Mouse (Mus musculus): ENCODE results near the gene Hectd4.
A peak's percentile ranks its signal among the peaks of the same experiment; 100 is the strongest.
"Not testable (repeated sequence)": the region's sequence is repeated elsewhere in the genome, so short reads cannot be mapped to it uniquely, and the experiment has no call there.

Gene Hectd4

DNA sequence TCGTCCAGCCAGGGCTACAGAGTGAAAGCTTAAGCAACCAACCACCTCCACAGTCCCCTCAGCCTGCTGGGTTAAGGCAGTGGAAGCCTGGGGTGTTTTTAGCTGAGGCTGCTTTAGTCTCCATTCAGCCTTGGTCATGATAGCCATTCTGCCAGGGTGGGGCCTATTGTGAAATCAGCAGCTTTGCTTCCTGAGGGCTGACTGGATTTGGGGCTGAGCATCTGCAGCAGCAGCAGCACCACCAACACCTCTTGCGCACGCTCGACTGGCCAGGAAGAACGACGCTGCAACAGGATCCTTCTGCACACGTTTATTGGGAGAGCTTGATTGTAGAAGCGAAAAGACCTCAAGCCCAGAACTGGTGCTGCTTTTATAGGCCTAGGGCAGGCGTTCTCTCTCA lies 63.0 kb downstream of the Hectd4 start:
- DNase-seq (ENCODE audit: low read depth, low spot score): no peak

DNA sequence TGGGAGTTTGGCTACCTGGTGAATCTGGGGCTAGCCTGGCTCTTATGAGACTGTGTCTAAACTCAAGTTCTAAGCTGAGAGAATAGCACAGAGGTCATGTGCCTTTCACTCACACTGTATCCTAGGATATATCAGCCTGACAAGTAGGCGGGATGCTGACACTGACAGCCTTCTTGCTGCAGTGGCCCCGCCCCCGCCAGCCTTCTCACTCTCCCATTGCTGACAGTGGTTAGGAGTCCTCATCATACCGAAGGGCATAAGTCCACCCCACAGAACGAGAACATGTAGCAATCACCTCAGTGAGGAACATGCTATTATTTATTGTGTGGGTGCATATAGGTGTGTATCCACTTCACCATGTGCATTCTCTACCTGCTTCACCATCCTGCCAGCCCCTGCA lies 64.8 kb downstream of the Hectd4 start:
- no peak for DNase-seq (ENCODE audit: low read depth, low spot score)

DNA sequence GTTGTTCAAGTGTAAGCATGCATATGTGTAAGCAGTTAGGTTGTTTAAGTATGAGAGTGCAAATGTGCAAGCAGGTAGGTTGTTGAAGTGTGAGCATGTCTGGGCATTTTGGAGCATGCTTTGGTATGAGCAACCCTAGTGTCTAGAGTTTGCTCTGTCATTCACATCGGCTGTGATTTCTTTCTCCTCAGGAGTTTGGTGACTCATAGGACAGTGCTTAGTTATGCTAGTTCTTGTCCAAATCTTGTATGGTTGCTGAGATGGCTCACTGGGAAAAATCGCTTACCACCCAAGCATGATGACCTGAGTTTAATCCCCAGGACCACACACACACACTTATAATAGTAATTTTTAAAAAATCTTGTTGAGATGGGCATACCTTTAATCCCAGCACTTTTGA lies 67.2 kb downstream of the Hectd4 start:
- no peak for DNase-seq (ENCODE audit: low read depth, low spot score)

DNA sequence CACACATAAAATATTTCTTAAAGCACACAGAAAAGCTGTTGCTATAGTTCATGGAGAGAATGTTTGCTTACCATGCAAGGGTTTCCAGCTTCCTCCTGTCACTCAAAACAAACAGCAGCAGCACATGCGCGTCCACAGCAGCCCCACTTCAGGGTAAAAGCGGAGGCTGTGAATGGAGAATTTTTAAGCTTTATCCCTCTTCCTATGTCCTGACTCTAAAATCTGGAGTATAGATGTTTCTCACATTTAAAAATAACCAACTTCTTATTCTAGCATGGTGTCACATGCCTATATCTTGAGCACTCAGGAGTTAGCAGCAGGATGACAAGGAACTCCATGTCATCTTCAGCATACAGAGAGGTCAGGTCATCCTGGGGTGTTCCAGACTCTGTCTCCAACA lies 70.3 kb downstream of the Hectd4 start:
- DNase-seq (ENCODE audit: low read depth, low spot score): no peak

DNA sequence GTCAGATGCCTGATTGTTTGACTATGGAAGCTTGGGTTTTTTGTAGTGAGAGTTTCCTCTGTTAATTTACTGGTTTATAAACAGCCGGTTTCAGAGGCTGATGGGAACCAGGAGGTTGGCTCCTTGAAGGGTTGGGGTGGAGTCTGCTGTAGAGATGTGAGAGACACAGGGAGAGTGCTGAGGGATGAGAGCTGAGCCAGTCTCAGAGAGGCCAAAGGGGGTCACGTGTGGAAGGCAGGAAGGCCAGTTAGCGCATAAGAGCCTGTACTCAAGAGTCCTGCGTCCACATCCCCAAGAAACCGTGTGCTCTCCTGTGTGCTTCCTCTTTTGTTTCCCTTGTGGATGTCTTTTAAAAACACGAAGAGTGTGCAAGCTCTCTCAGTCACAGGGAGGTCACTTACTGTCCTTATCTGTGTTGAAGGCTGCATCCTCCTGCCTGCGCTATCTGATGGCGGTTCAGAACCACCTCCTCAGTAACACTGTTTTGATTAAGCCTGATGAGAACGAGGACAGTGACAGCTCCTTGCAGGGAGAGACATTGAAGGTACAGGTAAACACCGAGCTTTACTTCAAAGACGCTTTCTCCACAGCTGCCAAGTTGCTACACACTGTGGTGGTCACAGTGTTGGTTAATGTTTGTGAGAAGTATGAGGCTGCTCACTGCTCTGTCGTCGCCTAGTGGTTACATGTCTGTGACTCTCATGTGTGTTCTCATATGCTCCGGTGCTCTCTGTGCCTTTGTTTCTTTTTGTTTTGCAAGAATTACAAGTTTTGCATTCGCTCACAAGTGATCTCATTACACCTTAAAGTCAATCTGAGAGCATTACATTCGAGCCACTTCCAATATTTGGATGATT lies 72.5 kb downstream of the Hectd4 start:
- no peak for DNase-seq (ENCODE audit: low read depth, low spot score)

DNA sequence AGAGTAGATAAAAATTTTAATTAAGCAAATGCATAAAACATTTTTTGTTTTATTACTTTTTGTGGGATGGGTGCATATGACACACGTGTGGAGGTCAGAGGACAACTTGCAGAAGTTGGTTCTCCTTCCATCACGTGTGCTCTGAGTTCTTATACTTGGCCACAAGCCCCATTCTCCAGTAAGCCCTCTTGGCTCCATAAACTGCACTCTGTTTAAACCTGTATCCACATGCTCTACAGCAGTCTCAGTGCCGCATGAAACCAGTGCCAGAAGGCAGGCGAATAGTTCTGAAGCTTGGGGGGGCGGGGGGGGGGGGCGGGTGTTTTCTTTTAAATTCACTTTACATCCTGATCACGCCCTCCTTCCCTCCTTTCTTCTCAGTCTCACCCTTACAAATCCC lies 85.0 kb downstream of the Hectd4 start:
- no peak for DNase-seq (ENCODE audit: low read depth, low spot score)

DNA sequence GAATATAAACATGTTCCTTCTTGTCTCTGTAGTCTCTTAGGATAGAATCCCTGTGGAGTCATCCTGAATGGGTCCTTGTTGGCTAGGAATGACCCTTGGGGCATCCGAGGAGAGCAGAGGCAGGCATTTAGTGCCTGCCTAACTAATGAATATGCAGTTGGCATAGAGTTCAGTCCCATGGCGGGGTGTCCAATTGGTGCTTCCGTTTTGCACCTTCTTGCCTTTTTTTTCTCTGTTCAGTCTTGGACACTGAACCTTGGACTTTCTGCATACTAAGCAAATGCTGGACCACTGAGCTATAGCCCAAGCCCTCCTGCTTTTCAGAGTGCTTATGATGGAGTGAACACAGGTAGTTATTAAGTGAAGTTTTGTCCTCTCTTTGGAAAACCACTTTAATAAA lies 87.6 kb downstream of the Hectd4 start:
- DNase-seq (ENCODE audit: low read depth, low spot score): no peak

DNA sequence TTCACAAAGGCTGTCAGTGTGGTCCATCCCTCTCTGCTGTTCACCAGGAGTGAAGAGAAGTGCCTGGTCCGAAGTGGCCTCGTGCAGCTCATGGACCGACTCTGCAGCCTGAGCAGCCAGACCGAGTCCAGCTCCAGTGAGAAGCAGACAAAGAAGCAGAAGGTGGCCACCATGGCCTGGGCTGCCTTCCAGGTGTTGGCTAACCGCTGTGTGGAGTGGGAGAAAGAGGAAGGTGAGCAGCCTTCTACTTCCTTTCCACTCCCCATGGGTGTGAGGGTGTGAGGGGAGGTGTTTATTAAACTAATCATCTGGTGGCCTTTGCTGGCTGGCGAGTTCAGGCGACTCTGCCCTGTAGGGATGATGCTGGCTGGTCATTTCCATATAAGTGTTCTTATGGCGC lies 91.6 kb downstream of the Hectd4 start:
- no peak for DNase-seq (ENCODE audit: low read depth, low spot score)

DNA sequence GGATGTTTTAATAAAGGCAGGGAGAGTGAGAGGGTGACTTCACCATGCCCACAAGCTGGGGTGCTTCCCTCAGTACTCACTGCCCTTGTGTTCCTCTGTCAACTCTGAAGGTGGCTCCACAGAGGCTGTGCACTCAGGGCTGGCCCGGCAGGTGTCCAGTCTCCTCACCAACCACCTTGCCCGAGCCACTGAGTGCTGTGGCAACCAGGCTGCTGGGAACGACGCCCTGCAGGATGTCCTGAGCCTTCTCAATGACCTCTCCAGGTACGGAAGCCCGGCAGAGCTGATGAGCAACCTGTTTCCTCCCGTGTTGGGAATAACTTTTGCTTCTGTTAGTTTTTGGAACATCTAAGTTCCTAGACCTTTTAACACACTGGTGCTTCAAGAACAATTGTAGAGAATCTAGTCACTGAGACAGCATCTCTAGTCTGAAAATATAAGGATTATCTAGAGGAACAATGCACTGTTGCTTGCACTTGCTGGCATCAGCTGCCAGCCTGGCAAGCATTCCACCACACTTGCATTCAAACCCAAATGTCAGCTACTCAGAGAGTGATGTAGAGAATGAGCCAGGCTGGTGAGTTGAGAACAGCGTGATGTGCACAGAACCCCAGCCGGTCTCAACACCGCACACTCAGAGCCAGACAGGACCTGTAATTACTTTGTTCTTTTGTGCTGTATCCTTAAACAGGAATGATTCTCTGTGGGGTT lies 93.9 kb downstream of the Hectd4 start:
- DNase-seq (ENCODE audit: low read depth, low spot score): no peak

DNA sequence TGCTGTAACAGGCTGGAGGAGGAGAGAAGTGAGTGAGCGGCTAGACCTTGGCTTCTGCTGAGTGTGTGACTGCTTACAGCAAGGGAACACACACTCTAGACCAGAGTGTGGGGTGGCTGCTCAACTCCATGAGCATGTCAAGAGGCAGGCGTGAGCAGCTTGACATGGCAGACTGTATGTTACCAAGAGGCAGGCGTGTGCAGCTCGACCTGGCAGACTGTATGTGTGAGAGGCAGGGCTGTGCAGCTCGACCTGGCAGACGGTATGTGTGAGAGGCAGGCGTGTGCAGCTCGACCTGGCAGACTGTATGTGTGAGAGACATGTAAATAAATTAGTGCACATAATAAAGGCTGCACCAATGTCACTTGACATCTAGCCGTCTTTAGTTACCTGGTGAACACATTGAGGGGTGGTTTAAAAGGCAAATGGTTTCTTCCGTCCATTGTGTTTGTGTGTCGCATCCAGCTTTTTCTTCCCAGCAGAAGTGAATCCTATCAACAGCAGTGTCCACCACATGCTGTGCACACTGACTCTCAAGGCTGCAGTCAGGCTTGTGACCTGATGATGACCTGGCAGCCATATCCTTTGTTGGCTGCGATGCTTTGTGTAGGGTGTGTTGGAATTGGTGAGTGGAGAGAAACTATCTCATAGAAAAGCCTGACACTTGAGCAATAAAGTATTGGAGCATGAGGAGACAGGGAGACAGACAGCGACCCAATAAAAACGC lies 106.2 kb downstream of the Hectd4 start:
- DNase-seq (ENCODE audit: low read depth, low spot score): peak; percentile 12

DNA sequence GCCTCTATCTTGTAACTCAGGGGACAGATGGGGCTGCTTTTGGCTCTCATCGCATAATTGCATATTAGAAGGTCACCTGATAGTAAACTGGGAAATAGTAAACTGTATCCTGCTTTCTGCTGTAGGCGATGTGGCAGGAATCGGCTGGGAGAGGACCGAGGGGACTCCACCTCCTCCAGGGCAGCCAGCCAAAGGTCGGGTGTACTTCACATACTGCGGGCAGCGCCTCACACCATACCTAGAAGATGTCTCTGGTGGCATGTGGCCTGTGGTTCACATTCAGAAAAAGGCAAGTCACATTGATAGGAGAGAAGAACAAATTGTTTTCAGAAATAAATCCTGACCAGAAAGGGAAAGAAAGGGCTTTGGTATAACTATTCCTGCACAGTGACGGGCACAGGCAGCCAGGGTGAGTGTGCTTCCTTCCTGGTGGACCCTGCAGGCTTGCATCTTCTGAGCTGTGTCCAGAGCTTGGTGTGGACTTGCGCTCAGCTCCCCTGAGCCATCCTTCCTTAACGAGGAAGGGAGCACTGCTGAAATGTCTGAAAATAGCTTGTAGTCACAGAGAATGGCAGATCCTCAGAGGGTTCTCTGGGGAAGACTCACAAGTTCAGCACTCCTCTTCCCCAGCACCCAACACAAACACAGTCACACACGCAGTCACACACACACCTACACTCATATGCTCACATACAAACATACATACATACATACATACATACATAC lies 109.5 kb downstream of the Hectd4 start:
- no peak for DNase-seq (ENCODE audit: low read depth, low spot score)

DNA sequence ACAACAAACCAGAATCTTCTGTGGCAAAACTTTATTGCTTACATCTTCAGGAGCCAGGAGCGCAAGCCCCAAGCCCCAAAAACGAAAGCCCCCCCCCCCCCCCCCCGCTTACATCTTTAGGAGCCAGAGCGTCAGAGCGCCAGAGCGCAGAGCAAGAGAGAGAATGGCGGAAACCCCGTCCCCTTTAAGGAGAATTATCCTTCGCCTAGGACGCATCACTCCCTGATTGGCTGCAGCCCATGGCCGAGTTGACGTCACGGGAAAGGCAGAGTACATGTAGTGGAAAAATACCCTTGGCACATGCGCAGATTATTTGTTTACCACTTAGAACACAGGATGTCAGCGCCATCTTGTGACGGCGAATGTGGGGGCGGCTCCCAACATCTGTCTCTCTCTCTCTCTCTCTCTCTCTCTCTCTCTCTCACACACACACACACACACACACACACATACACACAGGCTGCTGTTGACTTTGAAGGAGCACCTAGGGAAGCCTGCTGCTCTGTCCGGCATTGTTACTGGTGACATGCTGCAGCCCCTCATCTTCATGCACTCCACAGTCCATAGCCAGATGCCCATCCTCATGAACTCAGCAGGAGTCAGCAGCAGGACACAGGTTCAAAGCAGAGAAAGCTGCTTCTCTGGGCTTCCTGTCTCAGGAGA lies 110.3 kb downstream of the Hectd4 start:
- DNase-seq (ENCODE audit: low read depth, low spot score): not testable (repeated sequence)

DNA sequence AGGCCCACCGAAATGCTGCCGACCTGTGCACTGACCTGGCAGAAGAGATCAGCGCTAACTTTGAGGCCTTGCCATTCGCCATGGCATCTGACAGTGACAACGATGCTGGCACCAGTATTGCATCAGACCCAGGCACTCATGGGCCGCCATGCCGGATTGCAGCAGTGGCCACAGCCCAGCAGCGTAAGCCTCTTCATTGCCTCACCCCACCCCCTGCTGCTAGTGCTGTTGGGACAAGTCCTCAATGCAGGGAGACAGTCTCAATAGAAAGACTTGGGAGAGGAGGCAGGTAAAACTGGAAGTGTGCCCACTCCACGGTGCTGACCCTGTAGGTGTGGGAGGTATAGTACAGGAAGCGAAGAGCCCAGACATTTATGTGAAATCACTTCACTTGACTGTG lies 111.7 kb downstream of the Hectd4 start:
- DNase-seq (ENCODE audit: low read depth, low spot score): no peak

DNA sequence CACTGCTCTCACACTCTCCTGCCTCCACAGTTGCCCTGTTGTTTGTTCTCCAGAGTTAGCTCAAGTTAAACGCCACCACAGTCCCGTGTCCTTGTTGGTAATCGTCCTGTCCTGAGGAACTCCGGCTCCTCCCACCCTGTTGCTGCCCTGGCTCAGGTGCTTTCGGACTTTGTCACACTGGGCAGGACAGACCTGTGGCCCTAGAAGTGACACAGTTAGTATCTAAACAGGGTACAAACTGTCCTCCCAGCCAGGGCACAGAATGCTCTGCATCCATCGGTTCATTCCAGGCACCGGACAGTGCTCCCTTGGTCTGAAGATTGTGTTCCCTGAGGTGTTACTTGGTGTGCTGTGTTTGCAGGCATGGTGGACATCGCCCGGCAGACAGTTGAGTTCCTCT lies 114.0 kb downstream of the Hectd4 start:
- DNase-seq (ENCODE audit: low read depth, low spot score): no peak

DNA sequence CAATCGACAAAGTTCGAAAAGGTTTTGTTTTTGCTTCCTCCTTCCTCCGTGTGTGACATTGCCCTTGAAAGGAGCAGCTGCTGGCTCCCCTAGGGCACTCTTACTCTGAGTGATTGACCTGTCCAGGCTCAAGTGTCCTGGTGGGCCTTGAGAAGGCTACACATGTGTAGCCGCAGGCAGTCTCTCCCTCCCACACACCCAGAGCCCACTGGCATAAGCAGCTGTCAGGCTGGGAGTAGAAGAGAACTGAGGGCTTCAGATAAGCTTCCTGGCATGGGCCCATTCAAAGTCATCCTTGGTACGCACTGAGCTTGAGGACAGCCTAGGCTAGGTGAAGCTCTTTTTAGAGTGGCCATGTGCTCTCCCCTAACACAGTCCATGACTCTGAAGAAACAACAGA lies 114.4 kb downstream of the Hectd4 start:
- DNase-seq (ENCODE audit: low read depth, low spot score): no peak

DNA sequence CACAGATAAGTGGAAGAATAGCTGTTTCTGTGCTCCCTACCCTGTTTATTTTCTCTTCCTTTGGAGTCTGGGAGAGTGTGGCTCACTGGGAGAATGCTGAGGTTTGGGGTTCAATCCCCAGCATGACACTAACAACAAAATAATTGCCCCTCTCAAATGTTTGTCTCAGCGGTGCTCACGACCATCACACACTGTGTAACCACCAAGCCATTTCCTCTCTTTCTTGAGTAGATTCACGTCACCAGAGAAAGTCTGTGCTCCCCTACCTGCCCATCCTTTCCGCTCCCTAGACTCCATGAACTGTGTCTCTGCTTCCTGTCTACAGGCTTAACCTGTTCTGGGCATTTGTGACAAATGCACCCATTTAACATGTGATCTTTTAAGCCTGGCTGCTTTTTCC lies 115.4 kb downstream of the Hectd4 start:
- no peak for DNase-seq (ENCODE audit: low read depth, low spot score)

DNA sequence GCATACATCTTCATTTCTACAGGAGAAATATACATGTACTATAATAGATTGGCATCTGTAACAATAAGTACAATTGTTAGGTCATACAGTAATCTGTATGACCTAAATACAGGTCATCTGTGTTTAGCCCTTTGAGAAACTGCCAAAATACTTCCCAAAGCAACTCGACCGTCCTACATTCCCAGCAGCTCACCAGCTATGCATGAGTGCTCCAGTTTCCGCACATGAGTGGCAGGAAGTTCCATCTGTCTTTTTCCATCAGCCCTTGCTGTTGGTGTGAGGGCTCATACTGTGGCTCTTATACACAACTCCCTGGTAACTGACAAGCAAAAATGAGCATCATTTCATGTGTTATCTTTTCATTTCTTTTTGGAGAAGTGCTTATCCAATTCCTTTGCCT lies 116.0 kb downstream of the Hectd4 start:
- no peak for DNase-seq (ENCODE audit: low read depth, low spot score)

DNA sequence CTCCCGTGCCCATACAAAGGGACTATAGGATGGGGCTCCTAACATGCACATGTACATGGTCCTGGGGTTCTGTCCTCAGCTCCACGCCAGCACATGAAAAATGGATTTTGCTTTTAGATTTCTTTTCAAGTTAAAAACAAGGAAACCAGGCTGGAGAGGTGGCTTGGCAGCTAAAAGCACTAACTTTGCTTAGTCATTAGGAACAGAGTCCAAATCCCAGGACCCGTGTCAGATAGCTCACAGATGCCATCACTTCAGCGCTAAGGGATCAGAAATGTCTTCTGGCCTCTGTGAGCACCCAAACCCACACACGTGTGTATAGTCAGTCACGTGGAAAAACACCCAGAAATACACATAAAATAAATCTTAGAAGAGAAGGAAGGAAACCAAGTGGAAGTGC lies 116.8 kb downstream of the Hectd4 start:
- no peak for DNase-seq (ENCODE audit: low read depth, low spot score)

DNA sequence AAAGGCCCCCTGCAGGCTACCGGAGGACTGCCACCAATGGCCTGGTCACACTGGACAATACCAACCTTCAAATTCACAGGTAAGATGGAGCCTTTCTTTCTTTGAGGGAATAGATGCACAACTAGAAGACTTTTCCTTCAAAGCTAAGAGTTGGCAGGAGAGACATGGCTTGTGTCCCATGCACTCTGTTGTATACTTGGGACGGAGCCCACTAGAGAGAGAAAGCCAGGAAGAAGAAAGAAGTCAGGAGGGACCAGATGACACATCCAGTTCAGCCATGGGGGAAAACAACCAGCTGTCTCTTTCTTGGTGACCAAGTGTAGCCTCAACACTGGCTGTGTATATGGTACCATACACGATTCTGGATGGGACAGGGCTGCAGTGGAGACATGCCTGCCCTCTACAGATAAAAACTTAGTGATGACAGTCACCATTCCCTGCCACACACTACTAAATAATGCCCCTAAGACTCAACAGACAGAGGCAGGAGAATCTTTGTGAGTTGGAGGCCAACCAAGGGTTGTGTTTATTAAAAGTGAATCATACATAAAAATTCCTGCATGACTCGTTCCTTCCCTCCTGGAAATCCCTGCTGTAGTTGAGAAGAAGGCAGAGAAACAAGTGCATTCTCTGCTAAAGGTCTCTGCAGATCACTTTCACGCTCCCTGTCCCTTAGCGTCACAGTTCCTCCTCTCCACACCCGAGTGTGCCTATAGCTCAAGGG lies 119.7 kb downstream of the Hectd4 start:
- no peak for DNase-seq (ENCODE audit: low read depth, low spot score)

DNA sequence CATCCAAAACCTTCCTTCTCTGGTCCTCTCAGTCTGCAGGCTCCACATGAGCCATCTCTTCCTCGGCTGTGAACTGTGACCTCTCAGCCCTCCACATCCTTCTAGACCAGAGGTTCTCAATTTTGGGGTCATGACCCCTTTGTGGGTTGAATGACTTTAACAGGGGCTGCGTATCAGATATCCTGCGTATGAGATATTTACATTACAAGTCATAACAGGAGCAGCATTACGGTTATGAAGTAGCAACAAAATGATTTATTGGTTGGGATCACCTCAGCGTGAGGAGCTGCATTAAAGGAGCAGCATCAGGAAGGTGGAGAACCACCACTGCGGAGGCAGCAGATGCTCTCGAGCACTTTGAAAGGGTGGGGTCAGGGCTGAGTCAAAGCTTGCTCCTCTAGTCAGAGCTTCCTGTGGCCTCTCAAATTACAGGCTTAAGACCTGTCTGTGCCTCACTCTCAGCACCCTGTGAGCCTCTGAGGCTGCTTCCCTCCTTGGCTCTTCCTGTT lies 121.0 kb downstream of the Hectd4 start:
- peak; percentile 57 for DNase-seq (ENCODE audit: low read depth, low spot score)

All from mesoderm, embryonic 11.5 days (tissue).